Mouse (Mus musculus) intestine, embryonic 16.5 days (tissue): Measurements from ENCODE around the gene Creb1. TPM values are rescaled to one million over a fixed set of nuclear protein-coding genes. Genes with fewer than 3 reads are reported as not detected.

Experiments used
- ATAC-seq: fragments of 200-750 bp; cut with Nextera tagmentation; 2 replicates; pipeline ENCODE4 v1.8.0; 2017; ENCODE audit warnings: moderate TSS enrichment, moderate library complexity
- H3K27ac ChIP-seq: fragments of 300-500 bp; sonication (generic); 2 replicates; pipeline ENCODE4 v1.5.1; 2014; ENCODE audit warnings: mild to moderate bottlenecking, low read length
- H3K27me3 ChIP-seq: fragments of 300-500 bp; sonication (generic); replicated peaks from 2 replicates; pipeline ENCODE4 v1.6.1; 2014; ENCODE audit warnings: low read length, control low read depth, mixed read lengths; ENCODE audit not compliant: control insufficient read depth, insufficient read depth
- H3K36me3 ChIP-seq: fragments of 300-500 bp; sonication (generic); 2 replicates; pipeline ENCODE4 v1.6.1; 2014; ENCODE audit warnings: low read length, control low read depth; ENCODE audit not compliant: control insufficient read depth, insufficient read depth
- H3K4me1 ChIP-seq: fragments of 300-500 bp; sonication (generic); 2 replicates; pipeline ENCODE4 v1.6.1; 2014; ENCODE audit warnings: low read length, control low read depth, mixed read lengths; ENCODE audit not compliant: control insufficient read depth, insufficient read depth
- H3K4me2 ChIP-seq: fragments of 300-500 bp; sonication (generic); 2 replicates; pipeline ENCODE4 v1.6.1; 2014; ENCODE audit warnings: low read depth, low read length, control low read depth
- H3K4me3 ChIP-seq: fragments of 300-500 bp; sonication (generic); 2 replicates; pipeline ENCODE4 v1.5.1; 2014; ENCODE audit warnings: mild to moderate bottlenecking, low read length
- H3K9ac ChIP-seq: fragments of 300-500 bp; sonication (generic); 2 replicates; pipeline ENCODE4 v1.6.1; 2014; ENCODE audit warnings: low read depth, low read length
- H3K9me3 ChIP-seq: fragments of 300-500 bp; sonication (generic); 2 replicates; pipeline ENCODE4 v1.6.1; 2016; ENCODE audit warnings: low read length, control low read depth; ENCODE audit not compliant: control insufficient read depth
- WGBS: fragments of 180-500 bp; shearing (Covaris S2); extraction: QIAGEN DNeasy Blood & Tissue Kit; methylation state at CpG from one replicate; pipeline ENCODE4 v1.1.7; 2014; 5-methylcytosine and 5-hydroxymethylcytosine counted together
- polyA plus RNA-seq: library from polyadenylated mRNA; unstranded; fragments of >200 nt; fragmentation: Nextera tagmentation; extraction: Ambion mirVana; gene quantifications from 2 replicates; pipeline ENCODE4 v1.2.1, GENCODE M21; 2015

Creb1 gene
- polyA plus RNA-seq, 1 experiment from 2014 or later = 20.1 TPM

- H3K4me3 ChIP-seq = peak overlapping the region; percentile 92
- under 1% methylated on average over 30 of the region's 35 CpGs for WGBS
These were observed 1.3 kb downstream of the Creb1 start for GRCm38 (mm10) chr1:64533471-64534443.

GRCm38 (mm10) chr1:64538837-64539367 is 6.5 kb downstream of the Creb1 start:
- no peaks in the 10 kb centered on the region for H3K9me3 ChIP-seq

More at GRCm38 (mm10) chr1:64533471-64534443, 1.3 kb downstream of the Creb1 start:
- no peaks in the 10 kb centered on the region for H3K27me3 ChIP-seq
- H3K4me1 ChIP-seq = peaks cover 13% of the 10 kb centered on the region
- no peaks in the 10 kb centered on the region for H3K9me3 ChIP-seq
- H3K27ac ChIP-seq = peak overlapping the region; percentile 100
- peak overlapping the region; percentile 99 for H3K9ac ChIP-seq
- ATAC-seq = no peak
- H3K4me2 ChIP-seq = peak overlapping the region; percentile 77
- no peaks in the 10 kb centered on the region for H3K36me3 ChIP-seq

GRCm38 (mm10) chr1:64543750-64544149 is 11.3 kb downstream of the Creb1 start:
- Histone ChIP-seq H3K4me1 (no peaks in the 10 kb centered on the region), H3K36me3 (0 out of 2 replicates have a peak, but pooled peaks cover 3% of the 10 kb centered on the region), H3K4me2 (no peak overlapping the region), H3K27me3 (no peaks in the 10 kb centered on the region), H3K9me3 (no peaks in the 10 kb centered on the region), H3K27ac (no peak overlapping the region), H3K9ac (no peak overlapping the region), H3K4me3 (no peak overlapping the region)
- ATAC-seq = no peak
- 86% methylated on average over 5 of the region's 5 CpGs for WGBS

More at GRCm38 (mm10) chr1:64538837-64539367, 6.5 kb downstream of the Creb1 start:
- H3K4me3 ChIP-seq = no peak overlapping the region
- no peak for ATAC-seq
- no peak overlapping the region for H3K27ac ChIP-seq
- no peaks in the 10 kb centered on the region for H3K27me3 ChIP-seq
- no peak overlapping the region for H3K4me2 ChIP-seq
- 0 out of 2 replicates have a peak, but pooled peaks cover 6% of the 10 kb centered on the region for H3K4me1 ChIP-seq
- no peak overlapping the region for H3K9ac ChIP-seq
- WGBS = 88% methylated on average over 3 of the region's 3 CpGs
- H3K36me3 ChIP-seq = 0 out of 2 replicates have a peak, but pooled peaks cover under 1% of the 10 kb centered on the region

GRCm38 (mm10) chr1:64546070-64546469 is 13.6 kb downstream of the Creb1 start:
- ATAC-seq = no peak
- Histone ChIP-seq H3K9me3 (no peaks in the 10 kb centered on the region), H3K36me3 (0 out of 2 replicates have a peak, but pooled peaks cover 3% of the 10 kb centered on the region), H3K4me1 (no peaks in the 10 kb centered on the region), H3K4me2 (no peak overlapping the region), H3K9ac (no peak overlapping the region), H3K4me3 (no peak overlapping the region), H3K27me3 (no peaks in the 10 kb centered on the region), H3K27ac (no peak overlapping the region)
- WGBS = 85% methylated on average over 3 of the region's 3 CpGs

- Histone ChIP-seq H3K9me3 (no peaks in the 10 kb centered on the region), H3K27me3 (no peaks in the 10 kb centered on the region), H3K27ac (no peak overlapping the region), H3K4me2 (no peak overlapping the region), H3K36me3 (no peaks in the 10 kb centered on the region), H3K4me1 (no peaks in the 10 kb centered on the region), H3K9ac (no peak overlapping the region), H3K4me3 (no peak overlapping the region)
- 83% methylated on average over 2 of the region's 2 CpGs for WGBS
- no peak for ATAC-seq
These were observed 16.9 kb downstream of the Creb1 start for GRCm38 (mm10) chr1:64549380-64549779.

- Histone ChIP-seq H3K36me3 (no peaks in the 10 kb centered on the region), H3K9ac (no peak overlapping the region), H3K4me2 (no peak overlapping the region), H3K27ac (no peak overlapping the region), H3K27me3 (no peaks in the 10 kb centered on the region), H3K9me3 (no peaks in the 10 kb centered on the region), H3K4me1 (no peaks in the 10 kb centered on the region), H3K4me3 (no peak overlapping the region)
- ATAC-seq = no peak
- WGBS = 40% methylated on average over 2 of the region's 2 CpGs
These were observed 19.5 kb downstream of the Creb1 start for GRCm38 (mm10) chr1:64551908-64552307.

- Histone ChIP-seq H3K9ac (no peak overlapping the region), H3K27ac (no peak overlapping the region), H3K27me3 (no peaks in the 10 kb centered on the region), H3K36me3 (0 out of 2 replicates have a peak, but pooled peaks cover 3% of the 10 kb centered on the region), H3K9me3 (no peaks in the 10 kb centered on the region), H3K4me3 (no peak overlapping the region), H3K4me2 (no peak overlapping the region), H3K4me1 (no peaks in the 10 kb centered on the region)
- 94% methylated on average over 3 of the region's 3 CpGs for WGBS
- no peak for ATAC-seq
These were observed 27.7 kb downstream of the Creb1 start for GRCm38 (mm10) chr1:64560105-64560504.

GRCm38 (mm10) chr1:64568206-64568605 is 35.8 kb downstream of the Creb1 start:
- Histone ChIP-seq H3K27ac (no peak overlapping the region), H3K4me1 (no peaks in the 10 kb centered on the region), H3K4me3 (no peak overlapping the region), H3K9ac (no peak overlapping the region), H3K9me3 (no peaks in the 10 kb centered on the region), H3K4me2 (no peak overlapping the region), H3K36me3 (no peaks in the 10 kb centered on the region), H3K27me3 (no peaks in the 10 kb centered on the region)
- ATAC-seq = no peak

GRCm38 (mm10) chr1:64576022-64576421 is 43.6 kb downstream of the Creb1 start:
- ATAC-seq = no peak
- Histone ChIP-seq H3K9me3 (no peaks in the 10 kb centered on the region), H3K27ac (no peak overlapping the region), H3K9ac (no peak overlapping the region), H3K4me3 (no peak overlapping the region), H3K27me3 (no peaks in the 10 kb centered on the region), H3K36me3 (0 out of 2 replicates have a peak, but pooled peaks cover 5% of the 10 kb centered on the region), H3K4me2 (no peak overlapping the region), H3K4me1 (no peaks in the 10 kb centered on the region)
- WGBS = 85% methylated on average over 7 of the region's 7 CpGs
